Mouse (Mus musculus) liver, embryonic 13.5 days (tissue): Measurements from ENCODE around the gene Cd44. TPM values are rescaled to one million over a fixed set of nuclear protein-coding genes. Genes with fewer than 3 reads are reported as not detected.
A peak's percentile ranks its signal among the peaks of the same experiment; 100 is the strongest.

Experiments used
- ATAC-seq: fragments of 200-750 bp; cut with Nextera tagmentation; 2 replicates; pipeline ENCODE4 v1.8.0; 2017; ENCODE audit warnings: low read depth, mild to moderate bottlenecking, moderate number of reproducible peaks, moderate library complexity
- DNase-seq: peaks from one replicate; pipeline ENCODE4 v3.0.0; 2022
- H3K27ac ChIP-seq: fragments of 300-500 bp; sonication (generic); 2 replicates; pipeline ENCODE4 v1.5.1; 2015; ENCODE audit warnings: moderate library complexity, mild to moderate bottlenecking, inconsistent platforms
- H3K27me3 ChIP-seq: fragments of 300-500 bp; sonication (generic); 2 replicates; pipeline ENCODE4 v1.6.1; 2015; ENCODE audit warnings: mild to moderate bottlenecking, inconsistent platforms
- H3K36me3 ChIP-seq: fragments of 300-500 bp; sonication (generic); 2 replicates; pipeline ENCODE4 v1.6.1; 2015; ENCODE audit warnings: mild to moderate bottlenecking, inconsistent platforms
- H3K4me1 ChIP-seq: fragments of 300-500 bp; sonication (generic); replicated peaks from 2 replicates; pipeline ENCODE4 v1.6.1; 2015; ENCODE audit warnings: inconsistent platforms
- H3K4me2 ChIP-seq: fragments of 300-500 bp; sonication (generic); 2 replicates; pipeline ENCODE4 v1.6.1; 2015; ENCODE audit warnings: inconsistent platforms, mild to moderate bottlenecking, moderate library complexity
- H3K4me3 ChIP-seq: fragments of 300-500 bp; sonication (generic); replicated peaks from 2 replicates; pipeline ENCODE4 v1.5.1; 2015; ENCODE audit warnings: mild to moderate bottlenecking, inconsistent platforms
- H3K9ac ChIP-seq: fragments of 300-500 bp; sonication (generic); 2 replicates; pipeline ENCODE4 v1.6.1; 2015; ENCODE audit warnings: mild to moderate bottlenecking, inconsistent platforms
- H3K9me3 ChIP-seq: fragments of 300-500 bp; sonication (generic); replicated peaks from 2 replicates; pipeline ENCODE4 v1.6.1; 2016; ENCODE audit warnings: inconsistent platforms
- WGBS: fragments of 180-500 bp; shearing (Covaris S2); methylation state at CpG from one replicate; pipeline ENCODE4 v1.1.7; 2015; ENCODE audit not compliant: insufficient replicate concordance; 5-methylcytosine and 5-hydroxymethylcytosine counted together
- polyA plus RNA-seq: library from polyadenylated mRNA; unstranded; fragments of >200 nt; fragmentation: Nextera tagmentation; extraction: Ambion mirVana; gene quantifications from 2 replicates; pipeline ENCODE4 v1.2.1, GENCODE M21; 2015

The Cd44 gene
- polyA plus RNA-seq, 1 experiment from 2014 or later, result 15.1 TPM

GRCm38 (mm10) chr2:102936886-102937285 is 35.4 kb upstream of the Cd44 start:
- no peaks in the 10 kb centered on the region for H3K36me3 ChIP-seq
- ATAC-seq, result no peak

GRCm38 (mm10) chr2:102934834-102935233 is 33.4 kb upstream of the Cd44 start:
- ATAC-seq, result no peak
- H3K36me3 ChIP-seq, result no peaks in the 10 kb centered on the region
- no peak overlapping the region for H3K4me3 ChIP-seq
- DNase-seq, result no peak
- H3K9ac ChIP-seq, result no peak overlapping the region
- 59% methylated on average over 3 of the region's 3 CpGs for WGBS
- H3K27me3 ChIP-seq, result no peaks in the 10 kb centered on the region
- H3K27ac ChIP-seq, result no peak overlapping the region
- no peaks in the 10 kb centered on the region for H3K9me3 ChIP-seq
- H3K4me1 ChIP-seq, result no peaks in the 10 kb centered on the region; the same call in 1 of the 2 replicates
- no peak overlapping the region for H3K4me2 ChIP-seq

More at GRCm38 (mm10) chr2:102936886-102937285, 35.4 kb upstream of the Cd44 start:
- Histone ChIP-seq H3K9ac (no peak overlapping the region), H3K27ac (no peak overlapping the region), H3K4me3 (no peak overlapping the region), H3K4me1 (no peaks in the 10 kb centered on the region), H3K27me3 (no peaks in the 10 kb centered on the region), H3K9me3 (no peaks in the 10 kb centered on the region), H3K4me2 (no peak overlapping the region)
- DNase-seq, result no peak
- 46% methylated on average over 3 of the region's 3 CpGs for WGBS

GRCm38 (mm10) chr2:102933787-102934186 is 32.3 kb upstream of the Cd44 start:
- Histone ChIP-seq H3K27me3 (no peaks in the 10 kb centered on the region), H3K36me3 (no peaks in the 10 kb centered on the region), H3K4me2 (no peak overlapping the region), H3K4me3 (no peak overlapping the region), H3K4me1 (peaks cover 3% of the 10 kb centered on the region; the same call in 1 of the 2 replicates), H3K27ac (no peak overlapping the region), H3K9ac (no peak overlapping the region), H3K9me3 (no peaks in the 10 kb centered on the region)
- DNase-seq (no peak), ATAC-seq (no peak)

GRCm38 (mm10) chr2:102933142-102933541 is 31.7 kb upstream of the Cd44 start:
- Histone ChIP-seq H3K4me2 (no peak overlapping the region), H3K9me3 (no peaks in the 10 kb centered on the region), H3K4me3 (no peak overlapping the region), H3K36me3 (no peaks in the 10 kb centered on the region), H3K9ac (no peak overlapping the region), H3K4me1 (peaks cover 4% of the 10 kb centered on the region; the same call in 1 of the 2 replicates), H3K27me3 (no peaks in the 10 kb centered on the region), H3K27ac (no peak overlapping the region)
- ATAC-seq, result no peak
- 67% methylated on average over 4 of the region's 4 CpGs for WGBS
- DNase-seq, result no peak

- no peaks in the 10 kb centered on the region for H3K9me3 ChIP-seq
- ATAC-seq, result no peak
- no peak overlapping the region for H3K27ac ChIP-seq
- H3K27me3 ChIP-seq, result no peaks in the 10 kb centered on the region
- peaks cover 4% of the 10 kb centered on the region; the same call in 1 of the 2 replicates for H3K4me1 ChIP-seq
- 36% methylated on average over 1 of the region's 1 CpGs for WGBS
- no peak overlapping the region for H3K9ac ChIP-seq
- H3K4me2 ChIP-seq, result no peak overlapping the region
- DNase-seq, result no peak
- H3K4me3 ChIP-seq, result no peak overlapping the region
- H3K36me3 ChIP-seq, result no peaks in the 10 kb centered on the region
Observed at GRCm38 (mm10) chr2:102932667-102933066, 31.2 kb upstream of the Cd44 start.

GRCm38 (mm10) chr2:102928211-102928610 is 26.7 kb upstream of the Cd44 start:
- no peak for DNase-seq
- H3K4me3 ChIP-seq, result no peak overlapping the region
- H3K9ac ChIP-seq, result no peak overlapping the region
- no peaks in the 10 kb centered on the region for H3K36me3 ChIP-seq
- no peak for ATAC-seq
- H3K4me2 ChIP-seq, result no peak overlapping the region
- no peak overlapping the region for H3K27ac ChIP-seq
- H3K27me3 ChIP-seq, result no peaks in the 10 kb centered on the region
- peaks cover 4% of the 10 kb centered on the region; the same call in 1 of the 2 replicates for H3K4me1 ChIP-seq
- H3K9me3 ChIP-seq, result no peaks in the 10 kb centered on the region

GRCm38 (mm10) chr2:102924480-102924879 is 23.0 kb upstream of the Cd44 start:
- H3K36me3 ChIP-seq, result no peaks in the 10 kb centered on the region
- H3K4me3 ChIP-seq, result no peak overlapping the region
- no peaks in the 10 kb centered on the region for H3K27me3 ChIP-seq
- peaks cover 4% of the 10 kb centered on the region; the same call in 1 of the 2 replicates for H3K4me1 ChIP-seq
- 65% methylated on average over 1 of the region's 1 CpGs for WGBS
- H3K27ac ChIP-seq, result no peak overlapping the region
- ATAC-seq (no peak), DNase-seq (no peak)
- no peaks in the 10 kb centered on the region for H3K9me3 ChIP-seq
- no peak overlapping the region for H3K4me2 ChIP-seq
- H3K9ac ChIP-seq, result no peak overlapping the region

- Histone ChIP-seq H3K27ac (no peak overlapping the region), H3K9me3 (no peaks in the 10 kb centered on the region), H3K4me3 (no peak overlapping the region), H3K36me3 (no peaks in the 10 kb centered on the region), H3K9ac (no peak overlapping the region), H3K4me1 (peaks cover under 1% of the 10 kb centered on the region; the same call in 1 of the 2 replicates), H3K27me3 (no peaks in the 10 kb centered on the region), H3K4me2 (no peak overlapping the region)
- DNase-seq, result no peak
- ATAC-seq, result no peak
- WGBS, result 60% methylated on average over 3 of the region's 3 CpGs
Observed at GRCm38 (mm10) chr2:102923682-102924081, 22.2 kb upstream of the Cd44 start.

- no peak for DNase-seq
- H3K36me3 ChIP-seq, result no peaks in the 10 kb centered on the region
- no peaks in the 10 kb centered on the region for H3K4me1 ChIP-seq
- H3K9ac ChIP-seq, result no peak overlapping the region
- ATAC-seq, result no peak
- no peaks in the 10 kb centered on the region for H3K27me3 ChIP-seq
- H3K4me3 ChIP-seq, result no peak overlapping the region
- 71% methylated on average over 3 of the region's 3 CpGs for WGBS
- H3K4me2 ChIP-seq, result no peak overlapping the region
- H3K27ac ChIP-seq, result no peak overlapping the region
- H3K9me3 ChIP-seq, result no peaks in the 10 kb centered on the region
Observed at GRCm38 (mm10) chr2:102922066-102922465, 20.6 kb upstream of the Cd44 start.

- Histone ChIP-seq H3K9ac (no peak overlapping the region), H3K27me3 (no peaks in the 10 kb centered on the region), H3K36me3 (no peaks in the 10 kb centered on the region), H3K4me3 (no peak overlapping the region), H3K4me2 (no peak overlapping the region), H3K9me3 (no peaks in the 10 kb centered on the region), H3K27ac (no peak overlapping the region), H3K4me1 (peaks cover 14% of the 10 kb centered on the region)
- DNase-seq (no peak), ATAC-seq (no peak)
- WGBS, result 50% methylated on average over 1 of the region's 1 CpGs
Observed at GRCm38 (mm10) chr2:102918301-102918700, 16.8 kb upstream of the Cd44 start.

GRCm38 (mm10) chr2:102916596-102916995 is 15.1 kb upstream of the Cd44 start:
- peaks cover 14% of the 10 kb centered on the region for H3K4me1 ChIP-seq
- H3K27ac ChIP-seq, result no peak overlapping the region
- DNase-seq (no peak), ATAC-seq (no peak)
- H3K36me3 ChIP-seq, result no peaks in the 10 kb centered on the region
- H3K27me3 ChIP-seq, result no peaks in the 10 kb centered on the region
- 49% methylated on average over 3 of the region's 3 CpGs for WGBS
- no peak overlapping the region for H3K4me2 ChIP-seq
- H3K9ac ChIP-seq, result no peak overlapping the region
- H3K4me3 ChIP-seq, result no peak overlapping the region
- no peaks in the 10 kb centered on the region for H3K9me3 ChIP-seq

GRCm38 (mm10) chr2:102914675-102915074 is 13.2 kb upstream of the Cd44 start:
- 0 out of 2 replicates have a peak overlapping the region, but pooled peaks have one; percentile 19 for H3K4me2 ChIP-seq

More at GRCm38 (mm10) chr2:102914675-102915074, 13.2 kb upstream of the Cd44 start:
- DNase-seq (no peak), ATAC-seq (0 out of 2 replicates have a peak, but pooled peaks have one; percentile 11)
- H3K36me3 ChIP-seq, result no peaks in the 10 kb centered on the region
- no peaks in the 10 kb centered on the region for H3K27me3 ChIP-seq
- no peak overlapping the region for H3K27ac ChIP-seq
- H3K4me3 ChIP-seq, result no peak overlapping the region
- no peaks in the 10 kb centered on the region for H3K9me3 ChIP-seq
- WGBS, result 56% methylated on average over 5 of the region's 5 CpGs
- no peak overlapping the region for H3K9ac ChIP-seq
- peaks cover 14% of the 10 kb centered on the region for H3K4me1 ChIP-seq
